Mouse (Mus musculus): Measurements from ENCODE around the gene Hbb-y. TPM values are rescaled to one million over a fixed set of nuclear protein-coding genes. Genes with fewer than 3 reads are reported as not detected.
"Not testable (repeated sequence)": the region's sequence is repeated elsewhere in the genome, so short reads cannot be mapped to it uniquely, and the experiment has no call there.

Hbb-y gene
- polyA plus RNA-seq, 1 experiment from 2014 or later, result not detected

DNA sequence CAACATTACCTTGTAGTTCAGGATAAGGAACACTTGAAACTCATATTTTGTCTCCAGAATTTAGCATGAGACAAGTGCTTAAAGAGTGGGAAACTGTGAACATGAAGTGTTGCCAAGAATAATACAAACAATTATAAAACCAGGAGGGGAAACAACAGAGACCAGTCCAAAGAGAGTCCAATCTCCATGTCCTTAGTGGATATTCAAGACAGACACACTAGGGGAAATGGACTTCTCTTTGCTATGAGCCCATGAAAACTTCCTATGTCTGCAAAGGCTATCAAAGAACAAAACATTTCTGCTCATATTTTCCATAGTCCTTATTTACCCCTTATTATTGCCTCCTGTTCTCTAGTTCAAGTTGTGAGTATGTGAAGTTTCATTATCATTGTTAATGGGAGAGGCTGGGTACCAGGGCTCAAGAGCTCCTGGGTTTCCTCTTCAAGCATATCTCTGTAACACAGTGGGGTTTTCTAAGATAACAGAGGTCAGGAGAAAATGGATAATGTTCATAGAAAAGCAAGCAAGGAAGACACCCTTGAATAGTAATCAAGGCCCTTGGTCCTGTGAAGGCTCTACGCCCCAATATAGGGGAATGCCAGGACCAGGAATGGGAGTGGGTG, 41.7 kb downstream of the Hbb-y start:
- Histone ChIP-seq H3K4me3 (ENCODE audit: low read depth, low read length) (no peak overlapping the region), H3K9me3 (ENCODE audit: control insufficient read depth, low read length) (no peaks in the 10 kb centered on the region), H3K36me3 (ENCODE audit: control insufficient read depth, insufficient read depth, low read length) (no peaks in the 10 kb centered on the region), H3K27me3 (ENCODE audit: control insufficient read depth, insufficient read depth, low read length) (no peaks in the 10 kb centered on the region), H3K27ac (replicated peaks) (no peak overlapping the region), H3K9ac (ENCODE audit: low read length) (no peak overlapping the region), H3K4me1 (replicated peaks; ENCODE audit: control insufficient read depth, insufficient read depth) (no peaks in the 10 kb centered on the region), H3K4me2 (replicated peaks; ENCODE audit: low read depth) (no peak overlapping the region)
- no peak for TF ChIP-seq CTCF (IDR thresholded peaks at IDR 0.05; ENCODE audit: low read depth)
- no peak for TF ChIP-seq EP300 (optimal IDR thresholded peaks at IDR 0.05)
- 95% methylated on average over 1 of the region's 1 CpGs for WGBS
- ATAC-seq (ENCODE audit: low FRiP score, low TSS enrichment) (no peak), DNase-seq (ENCODE audit: low spot score) (no peak)

DNA sequence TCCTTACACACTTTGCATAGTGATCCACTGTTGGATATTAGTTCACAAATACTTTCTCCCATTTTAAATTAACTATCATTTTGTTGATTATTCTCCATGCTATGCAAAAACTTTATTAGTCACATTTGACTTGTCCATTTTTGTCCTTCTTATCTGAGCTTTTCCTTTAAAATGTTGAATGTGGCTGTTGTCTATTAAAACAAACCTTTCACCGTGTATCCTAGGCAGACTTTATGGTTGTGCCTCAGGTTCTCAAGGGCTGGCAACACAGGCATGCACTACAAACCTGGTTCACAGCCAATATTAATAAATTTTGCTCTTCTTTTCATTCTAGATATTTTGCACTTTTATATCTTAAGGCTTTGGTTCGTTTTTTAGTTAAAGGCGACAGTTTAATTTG, 42.3 kb downstream of the Hbb-y start:
- H3K4me3 ChIP-seq (ENCODE audit: low read depth, low read length), result no peak overlapping the region
- ATAC-seq (ENCODE audit: low FRiP score, low TSS enrichment), result no peak
- H3K27me3 ChIP-seq (ENCODE audit: control insufficient read depth, insufficient read depth, low read length), result no peaks in the 10 kb centered on the region
- no peak overlapping the region for H3K4me2 ChIP-seq (replicated peaks; ENCODE audit: low read depth)
- H3K9me3 ChIP-seq (ENCODE audit: control insufficient read depth, low read length), result no peaks in the 10 kb centered on the region
- H3K36me3 ChIP-seq (ENCODE audit: control insufficient read depth, insufficient read depth, low read length), result no peaks in the 10 kb centered on the region
- no peak for DNase-seq (ENCODE audit: low spot score)
- TF ChIP-seq CTCF (IDR thresholded peaks at IDR 0.05; ENCODE audit: low read depth) (no peak), EP300 (optimal IDR thresholded peaks at IDR 0.05) (no peak)
- H3K4me1 ChIP-seq (replicated peaks; ENCODE audit: control insufficient read depth, insufficient read depth), result no peaks in the 10 kb centered on the region
- 71% methylated on average over 3 of the region's 3 CpGs for WGBS
- H3K27ac ChIP-seq (replicated peaks), result no peak overlapping the region
- H3K9ac ChIP-seq (ENCODE audit: low read length), result no peak overlapping the region

DNA sequence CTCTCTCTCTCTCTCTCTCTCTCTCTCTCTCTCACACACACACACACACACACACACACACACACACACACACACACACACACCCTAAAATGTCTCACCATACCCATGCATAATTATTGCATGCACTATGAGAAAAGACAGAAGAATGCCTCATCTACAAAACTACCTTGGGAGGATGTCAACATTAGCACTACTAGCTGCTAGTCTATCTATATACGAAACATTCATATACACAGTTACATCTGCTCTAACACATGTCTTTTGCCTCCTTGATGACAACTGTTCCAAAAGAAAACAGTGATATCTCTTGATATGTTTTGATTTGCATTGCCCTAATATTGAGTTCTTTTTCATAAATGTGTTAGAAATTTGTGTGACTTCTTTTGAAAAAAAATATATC, 42.7 kb downstream of the Hbb-y start:
- Histone ChIP-seq H3K27me3 (ENCODE audit: control insufficient read depth, insufficient read depth, low read length) (no peaks in the 10 kb centered on the region), H3K36me3 (ENCODE audit: control insufficient read depth, insufficient read depth, low read length) (no peaks in the 10 kb centered on the region), H3K9me3 (ENCODE audit: control insufficient read depth, low read length) (no peaks in the 10 kb centered on the region), H3K4me3 (ENCODE audit: low read depth, low read length) (no peak overlapping the region), H3K4me1 (replicated peaks; ENCODE audit: control insufficient read depth, insufficient read depth) (no peaks in the 10 kb centered on the region), H3K9ac (ENCODE audit: low read length) (no peak overlapping the region), H3K27ac (replicated peaks) (no peak overlapping the region), H3K4me2 (replicated peaks; ENCODE audit: low read depth) (no peak overlapping the region)
- DNase-seq (ENCODE audit: low spot score) (no peak), ATAC-seq (ENCODE audit: low FRiP score, low TSS enrichment) (no peak)
- TF ChIP-seq CTCF (IDR thresholded peaks at IDR 0.05; ENCODE audit: low read depth) (no peak), EP300 (optimal IDR thresholded peaks at IDR 0.05) (no peak)
- WGBS, result 76% methylated on average over 1 of the region's 1 CpGs

DNA sequence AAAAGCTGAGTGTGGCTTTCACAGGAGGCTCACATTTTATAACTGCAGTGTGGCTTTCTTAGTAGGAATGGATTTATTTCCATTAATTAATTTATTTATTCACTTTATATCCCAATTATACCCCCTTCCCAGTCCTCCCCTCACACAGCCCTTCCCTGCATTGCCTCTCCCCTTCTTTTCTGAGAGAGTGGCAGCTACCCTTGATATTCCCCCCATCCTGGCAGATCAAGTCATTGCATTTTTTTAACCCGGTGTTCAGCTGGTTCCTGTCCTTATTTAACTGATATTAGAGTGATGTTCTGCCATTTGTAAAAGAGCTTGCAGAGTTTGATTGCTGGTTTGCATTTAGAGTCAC, 43.2 kb downstream of the Hbb-y start:
- WGBS, result 63% methylated on average over 1 of the region's 1 CpGs

DNA sequence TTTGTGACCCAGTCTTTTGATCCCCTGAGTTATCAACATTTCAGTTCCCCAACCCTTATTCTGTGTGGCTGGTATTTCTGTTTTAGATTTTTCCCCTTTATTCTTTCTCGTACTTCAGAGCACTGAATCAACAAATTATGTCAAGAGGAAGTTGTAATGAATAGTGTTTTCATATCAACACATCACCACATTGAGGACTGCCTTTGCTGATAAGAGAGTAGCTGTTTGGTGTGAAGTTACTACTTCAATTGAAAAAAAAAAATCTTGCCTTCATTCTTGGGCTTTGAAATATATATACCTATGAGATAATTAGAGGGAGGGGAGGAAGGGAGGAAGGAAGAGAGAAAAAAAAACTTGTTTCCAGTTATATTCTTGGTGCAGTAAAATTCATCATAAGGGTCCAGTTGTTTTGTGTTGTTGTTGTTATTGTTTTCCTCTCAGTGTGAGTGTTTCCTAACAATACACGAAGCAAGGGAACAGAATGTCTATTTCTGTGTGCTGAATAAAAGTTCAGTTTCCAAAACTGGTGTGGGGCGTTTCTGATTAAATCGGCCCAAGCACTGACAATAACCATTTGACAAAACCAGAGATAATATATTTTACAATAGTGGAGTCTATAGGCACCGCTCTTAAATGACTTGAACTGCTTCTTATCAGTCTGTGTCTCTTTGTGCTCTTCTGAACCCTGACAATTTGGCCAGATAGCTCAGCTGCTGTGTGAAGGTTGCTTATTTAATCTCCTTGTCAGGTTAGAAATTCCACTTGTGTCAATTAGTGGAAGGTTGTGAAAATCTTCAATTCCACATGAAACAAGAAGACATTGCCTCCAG, 43.8 kb downstream of the Hbb-y start:
- Histone ChIP-seq H3K4me2 (replicated peaks; ENCODE audit: low read depth) (no peak overlapping the region), H3K4me3 (ENCODE audit: low read depth, low read length) (no peak overlapping the region), H3K9me3 (ENCODE audit: control insufficient read depth, low read length) (no peaks in the 10 kb centered on the region), H3K9ac (ENCODE audit: low read length) (no peak overlapping the region), H3K27ac (replicated peaks) (no peak overlapping the region), H3K27me3 (ENCODE audit: control insufficient read depth, insufficient read depth, low read length) (no peaks in the 10 kb centered on the region), H3K4me1 (replicated peaks; ENCODE audit: control insufficient read depth, insufficient read depth) (no peaks in the 10 kb centered on the region), H3K36me3 (ENCODE audit: control insufficient read depth, insufficient read depth, low read length) (no peaks in the 10 kb centered on the region)
- ATAC-seq (ENCODE audit: low FRiP score, low TSS enrichment) (no peak), DNase-seq (ENCODE audit: low spot score) (no peak)
- TF ChIP-seq CTCF (IDR thresholded peaks at IDR 0.05; ENCODE audit: low read depth), result no peak
- TF ChIP-seq EP300 (optimal IDR thresholded peaks at IDR 0.05), result no peak
- WGBS, result 39% methylated on average over 5 of the region's 5 CpGs

More for the DNA sequence above, 43.2 kb downstream of the Hbb-y start:
- no peaks in the 10 kb centered on the region for H3K9me3 ChIP-seq (ENCODE audit: control insufficient read depth, low read length)
- ATAC-seq (ENCODE audit: low FRiP score, low TSS enrichment) (no peak), DNase-seq (ENCODE audit: low spot score) (no peak)
- no peak overlapping the region for H3K4me2 ChIP-seq (replicated peaks; ENCODE audit: low read depth)
- TF ChIP-seq CTCF (IDR thresholded peaks at IDR 0.05; ENCODE audit: low read depth) (no peak), EP300 (optimal IDR thresholded peaks at IDR 0.05) (no peak)
- H3K27ac ChIP-seq (replicated peaks), result no peak overlapping the region
- no peaks in the 10 kb centered on the region for H3K27me3 ChIP-seq (ENCODE audit: control insufficient read depth, insufficient read depth, low read length)
- H3K4me3 ChIP-seq (ENCODE audit: low read depth, low read length), result no peak overlapping the region
- no peak overlapping the region for H3K9ac ChIP-seq (ENCODE audit: low read length)
- no peaks in the 10 kb centered on the region for H3K4me1 ChIP-seq (replicated peaks; ENCODE audit: control insufficient read depth, insufficient read depth)
- no peaks in the 10 kb centered on the region for H3K36me3 ChIP-seq (ENCODE audit: control insufficient read depth, insufficient read depth, low read length)

DNA sequence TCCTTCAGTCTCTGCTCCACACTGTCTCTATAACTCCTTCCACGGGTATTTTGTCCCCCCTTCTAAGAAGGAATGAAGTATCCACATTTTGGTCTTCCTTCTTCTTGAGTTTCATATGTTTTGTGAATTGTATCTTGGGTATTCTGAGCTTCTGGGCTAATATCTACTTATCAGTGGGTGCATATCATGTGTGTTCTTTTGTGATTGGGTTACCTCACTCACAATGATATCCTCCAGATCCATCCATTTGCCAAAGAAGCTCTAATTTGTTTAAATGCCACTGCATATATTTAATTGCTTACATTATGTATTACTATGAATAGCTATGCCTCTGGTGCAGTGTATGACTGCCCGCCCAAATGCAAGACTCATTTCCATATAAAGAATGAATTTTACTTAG, 44.9 kb downstream of the Hbb-y start:
- not testable (repeated sequence) for H3K36me3 ChIP-seq (ENCODE audit: control insufficient read depth, insufficient read depth, low read length); DNase-seq (ENCODE audit: low spot score); H3K4me1 ChIP-seq (replicated peaks; ENCODE audit: control insufficient read depth, insufficient read depth); ATAC-seq (ENCODE audit: low FRiP score, low TSS enrichment); H3K27ac ChIP-seq (replicated peaks); H3K9me3 ChIP-seq (ENCODE audit: control insufficient read depth, low read length); H3K9ac ChIP-seq (ENCODE audit: low read length); H3K27me3 ChIP-seq (ENCODE audit: control insufficient read depth, insufficient read depth, low read length); H3K4me2 ChIP-seq (replicated peaks; ENCODE audit: low read depth); H3K4me3 ChIP-seq (ENCODE audit: low read depth, low read length)
- 59% methylated on average over 2 of the region's 2 CpGs for WGBS

Measured in stomach, postnatal 0 days (tissue).